Mouse (Mus musculus): ENCODE data around the gene Galp.

DNA sequence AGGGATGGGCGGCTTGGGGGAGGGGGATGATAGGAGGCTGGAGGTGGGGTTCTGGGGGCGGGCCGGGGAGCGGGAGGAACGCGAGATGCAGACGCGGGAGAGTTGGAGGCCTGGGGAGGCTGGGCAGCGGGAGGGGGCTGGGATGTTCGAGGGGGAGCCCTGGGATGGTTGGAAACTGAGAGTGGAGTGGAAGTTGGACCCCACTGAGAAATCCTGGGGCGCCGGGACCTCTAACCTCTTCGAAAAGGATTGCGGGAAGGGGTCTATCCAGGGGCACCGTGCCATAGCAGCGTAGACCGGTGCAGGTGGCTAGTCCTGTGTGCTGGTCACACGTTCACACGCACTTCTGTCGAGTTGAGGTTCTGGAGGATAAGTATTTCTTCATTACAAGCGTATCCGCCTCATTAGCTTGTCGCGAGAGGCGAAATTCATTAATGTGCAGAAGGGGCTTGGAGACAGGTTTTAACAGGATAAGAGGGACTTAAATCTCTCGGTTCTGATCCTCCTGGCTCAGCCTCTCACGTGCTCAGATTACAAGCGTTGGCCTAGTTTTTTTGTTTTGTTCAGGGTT lies 24.1 kb upstream of the Galp start:
- TF ChIP-seq CTCF (IDR thresholded peaks at IDR 0.05; ENCODE audit: borderline replicate concordance, insufficient read depth, low read depth, low read length): no peak
- no peak for TF ChIP-seq POLR2A (IDR thresholded peaks at IDR 0.05; ENCODE audit: borderline replicate concordance, insufficient read depth, low read length)

Data from cerebellum, adult 2 months (tissue).